Mouse (Mus musculus): Measurements from ENCODE around the gene Pla2g2e. TPM values are rescaled to one million over a fixed set of nuclear protein-coding genes. Genes with fewer than 3 reads are reported as not detected.
A peak's percentile ranks its signal among the peaks of the same experiment; 100 is the strongest.
"Not testable (repeated sequence)": the region's sequence is repeated elsewhere in the genome, so short reads cannot be mapped to it uniquely, and the experiment has no call there.

The Pla2g2e gene
- polyA plus RNA-seq, 1 experiment, result 2.5 TPM

GRCm38 (mm10) chr4:138884261-138884660, 6.5 kb downstream of the Pla2g2e start:
- Histone ChIP-seq H3ac (ENCODE audit: control insufficient read depth, insufficient read length, low read depth) (no peak overlapping the region), H3K36me3 (ENCODE audit: control insufficient read depth, insufficient read depth) (no peaks in the 10 kb centered on the region), H3K79me3 (ENCODE audit: low read depth) (no peaks in the 10 kb centered on the region), H3K27me3 (ENCODE audit: control insufficient read depth, insufficient read depth, insufficient read length) (no peaks in the 10 kb centered on the region), H3K4me3 (ENCODE audit: insufficient read depth, poor library complexity, severe bottlenecking) (no peak overlapping the region), H3K79me2 (ENCODE audit: control insufficient read depth, insufficient read depth) (no peaks in the 10 kb centered on the region)
- peak; percentile 76 for TF ChIP-seq CTCF (IDR thresholded peaks at IDR 0.05; ENCODE audit: control insufficient read depth, insufficient read depth, insufficient read length)
- no peak for TF ChIP-seq MYOD1 (IDR thresholded peaks at IDR 0.05; ENCODE audit: control insufficient read depth, insufficient read length, low read depth)

- no peaks in the 10 kb centered on the region for H3K36me3 ChIP-seq (ENCODE audit: control insufficient read depth, insufficient read depth)
- no peaks in the 10 kb centered on the region for H3K79me3 ChIP-seq (ENCODE audit: low read depth)
- H3K27me3 ChIP-seq (ENCODE audit: control insufficient read depth, insufficient read depth, insufficient read length), result no peaks in the 10 kb centered on the region
- no peak for TF ChIP-seq CTCF (IDR thresholded peaks at IDR 0.05; ENCODE audit: control insufficient read depth, insufficient read depth, insufficient read length)
- no peak for TF ChIP-seq MYOG (IDR thresholded peaks at IDR 0.05; ENCODE audit: control insufficient read depth, extremely low read depth, insufficient read length)
- TF ChIP-seq USF1 (IDR thresholded peaks at IDR 0.05; ENCODE audit: low read depth), result no peak
- no peak for TF ChIP-seq MAX (IDR thresholded peaks at IDR 0.05)
- no peak for TF ChIP-seq FOSL1 (IDR thresholded peaks at IDR 0.05; ENCODE audit: insufficient read depth, low read length, poor library complexity, severe bottlenecking)
- no peak for TF ChIP-seq MYOD1 (IDR thresholded peaks at IDR 0.05; ENCODE audit: control insufficient read depth, insufficient read length, low read depth)
- no peak for TF ChIP-seq CEBPB (IDR thresholded peaks at IDR 0.05; ENCODE audit: low read depth)
- H3K4me3 ChIP-seq (ENCODE audit: insufficient read depth, poor library complexity, severe bottlenecking), result no peak overlapping the region
- H3K79me2 ChIP-seq (ENCODE audit: control insufficient read depth, insufficient read depth), result no peaks in the 10 kb centered on the region
- no peak overlapping the region for H3ac ChIP-seq (ENCODE audit: control insufficient read depth, insufficient read length, low read depth)
Observed at GRCm38 (mm10) chr4:138889165-138889564, 11.4 kb downstream of the Pla2g2e start.

- Histone ChIP-seq H3K79me2 (ENCODE audit: control insufficient read depth, insufficient read depth) (no peaks in the 10 kb centered on the region), H3K36me3 (ENCODE audit: control insufficient read depth, insufficient read depth) (no peaks in the 10 kb centered on the region), H3K79me3 (ENCODE audit: low read depth) (no peaks in the 10 kb centered on the region), H3ac (ENCODE audit: control insufficient read depth, insufficient read length, low read depth) (no peak overlapping the region), H3K4me3 (ENCODE audit: insufficient read depth, poor library complexity, severe bottlenecking) (no peak overlapping the region), H3K27me3 (ENCODE audit: control insufficient read depth, insufficient read depth, insufficient read length) (no peaks in the 10 kb centered on the region)
- TF ChIP-seq MAX (IDR thresholded peaks at IDR 0.05) (no peak), MYOG (IDR thresholded peaks at IDR 0.05; ENCODE audit: control insufficient read depth, extremely low read depth, insufficient read length) (no peak), CTCF (IDR thresholded peaks at IDR 0.05; ENCODE audit: control insufficient read depth, insufficient read depth, insufficient read length) (no peak), CEBPB (IDR thresholded peaks at IDR 0.05; ENCODE audit: low read depth) (no peak), USF1 (IDR thresholded peaks at IDR 0.05; ENCODE audit: low read depth) (no peak), MYOD1 (IDR thresholded peaks at IDR 0.05; ENCODE audit: control insufficient read depth, insufficient read length, low read depth) (no peak)
Observed at GRCm38 (mm10) chr4:138889635-138890034, 11.9 kb downstream of the Pla2g2e start.

- H3K4me3 ChIP-seq (ENCODE audit: insufficient read depth, poor library complexity, severe bottlenecking), result no peak overlapping the region
- H3K27me3 ChIP-seq (ENCODE audit: control insufficient read depth, insufficient read depth, insufficient read length), result no peaks in the 10 kb centered on the region
- no peaks in the 10 kb centered on the region for H3K79me2 ChIP-seq (ENCODE audit: control insufficient read depth, insufficient read depth)
- H3K36me3 ChIP-seq (ENCODE audit: control insufficient read depth, insufficient read depth), result peaks cover 4% of the 10 kb centered on the region
- no peak overlapping the region for H3ac ChIP-seq (ENCODE audit: control insufficient read depth, insufficient read length, low read depth)
- no peaks in the 10 kb centered on the region for H3K79me3 ChIP-seq (ENCODE audit: low read depth)
- no peak for TF ChIP-seq CTCF (IDR thresholded peaks at IDR 0.05; ENCODE audit: control insufficient read depth, insufficient read depth, insufficient read length)
- TF ChIP-seq FOSL1 (IDR thresholded peaks at IDR 0.05; ENCODE audit: insufficient read depth, low read length, poor library complexity, severe bottlenecking), result no peak
- TF ChIP-seq MYOD1 (IDR thresholded peaks at IDR 0.05; ENCODE audit: control insufficient read depth, insufficient read length, low read depth), result no peak
- TF ChIP-seq MAX (IDR thresholded peaks at IDR 0.05), result no peak
- TF ChIP-seq MYOG (IDR thresholded peaks at IDR 0.05; ENCODE audit: control insufficient read depth, extremely low read depth, insufficient read length), result no peak
- TF ChIP-seq CEBPB (IDR thresholded peaks at IDR 0.05; ENCODE audit: low read depth), result no peak
- TF ChIP-seq USF1 (IDR thresholded peaks at IDR 0.05; ENCODE audit: low read depth), result no peak
Observed at GRCm38 (mm10) chr4:138892655-138893054, 14.9 kb downstream of the Pla2g2e start.

GRCm38 (mm10) chr4:138893789-138894188, 16.0 kb downstream of the Pla2g2e start:
- not testable (repeated sequence) for H3K36me3 ChIP-seq (ENCODE audit: control insufficient read depth, insufficient read depth); H3K79me3 ChIP-seq (ENCODE audit: low read depth); H3K4me3 ChIP-seq (ENCODE audit: insufficient read depth, poor library complexity, severe bottlenecking); H3K79me2 ChIP-seq (ENCODE audit: control insufficient read depth, insufficient read depth); H3K27me3 ChIP-seq (ENCODE audit: control insufficient read depth, insufficient read depth, insufficient read length); H3ac ChIP-seq (ENCODE audit: control insufficient read depth, insufficient read length, low read depth)

- Histone ChIP-seq H3K36me3 (ENCODE audit: control insufficient read depth, insufficient read depth) (peaks cover 29% of the 10 kb centered on the region), H3K79me3 (ENCODE audit: low read depth) (no peaks in the 10 kb centered on the region), H3K4me3 (ENCODE audit: insufficient read depth, poor library complexity, severe bottlenecking) (no peak overlapping the region), H3K27me3 (ENCODE audit: control insufficient read depth, insufficient read depth, insufficient read length) (no peaks in the 10 kb centered on the region), H3ac (ENCODE audit: control insufficient read depth, insufficient read length, low read depth) (no peak overlapping the region), H3K79me2 (ENCODE audit: control insufficient read depth, insufficient read depth) (no peaks in the 10 kb centered on the region)
- TF ChIP-seq CTCF (IDR thresholded peaks at IDR 0.05; ENCODE audit: control insufficient read depth, insufficient read depth, insufficient read length) (no peak), CEBPB (IDR thresholded peaks at IDR 0.05; ENCODE audit: low read depth) (no peak), FOSL1 (IDR thresholded peaks at IDR 0.05; ENCODE audit: insufficient read depth, low read length, poor library complexity, severe bottlenecking) (no peak), MYOD1 (IDR thresholded peaks at IDR 0.05; ENCODE audit: control insufficient read depth, insufficient read length, low read depth) (no peak), MYOG (IDR thresholded peaks at IDR 0.05; ENCODE audit: control insufficient read depth, extremely low read depth, insufficient read length) (no peak), MAX (IDR thresholded peaks at IDR 0.05) (no peak), USF1 (IDR thresholded peaks at IDR 0.05; ENCODE audit: low read depth) (no peak)
Observed at GRCm38 (mm10) chr4:138899361-138899760, 21.6 kb downstream of the Pla2g2e start.
